Mouse (Mus musculus): ENCODE data around the gene Moxd1. TPM values are rescaled to one million over a fixed set of nuclear protein-coding genes. Genes with fewer than 3 reads are reported as not detected.
A peak's percentile ranks its signal among the peaks of the same experiment; 100 is the strongest.

The Moxd1 gene
- polyA plus RNA-seq, 1 experiment from 2014 or later: 17.2 TPM

DNA sequence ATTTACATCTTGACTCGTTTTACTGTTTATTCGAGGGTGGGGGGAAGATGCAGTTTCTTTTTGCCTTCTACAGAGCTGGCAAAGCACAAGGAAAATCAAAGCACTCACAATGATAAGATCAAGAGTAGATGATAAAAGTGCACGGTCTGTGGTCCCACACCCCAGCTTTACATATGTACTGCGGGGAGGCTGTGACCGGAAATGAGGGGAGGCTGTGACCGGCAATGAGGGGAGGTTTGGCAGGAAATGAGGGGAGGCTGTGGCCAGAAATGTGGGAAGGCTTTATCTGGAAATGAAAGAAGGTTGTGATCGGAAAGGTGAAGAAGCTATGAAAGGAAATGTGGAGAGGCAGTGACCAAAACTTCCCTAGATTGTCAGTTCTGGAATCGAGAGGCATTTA is 68.3 kb downstream of the Moxd1 start:
- H3K9me3 ChIP-seq (replicated peaks; ENCODE audit: control insufficient read depth, low read length): no peaks in the 10 kb centered on the region
- no peak overlapping the region for H3K4me2 ChIP-seq (ENCODE audit: low read depth, low read length)
- H3K27me3 ChIP-seq (ENCODE audit: control insufficient read depth, insufficient read depth, low read length): no peaks in the 10 kb centered on the region
- WGBS: 82% methylated on average over 8 of the region's 8 CpGs
- ATAC-seq (replicated peaks; ENCODE audit: insufficient number of reproducible peaks, low FRiP score, low TSS enrichment, low read depth) (no peak), DNase-seq (ENCODE audit: low spot score) (no peak)
- H3K36me3 ChIP-seq (replicated peaks; ENCODE audit: control insufficient read depth, insufficient read depth, low read depth, low read length): no peaks in the 10 kb centered on the region
- no peaks in the 10 kb centered on the region for H3K4me1 ChIP-seq (ENCODE audit: control insufficient read depth, insufficient read depth, low read length)
- no peak overlapping the region for H3K9ac ChIP-seq (replicated peaks; ENCODE audit: low read length)
- no peak overlapping the region for H3K27ac ChIP-seq (replicated peaks; ENCODE audit: low read depth, low read length)
- no peak overlapping the region for H3K4me3 ChIP-seq (ENCODE audit: low read depth, low read length)

DNA sequence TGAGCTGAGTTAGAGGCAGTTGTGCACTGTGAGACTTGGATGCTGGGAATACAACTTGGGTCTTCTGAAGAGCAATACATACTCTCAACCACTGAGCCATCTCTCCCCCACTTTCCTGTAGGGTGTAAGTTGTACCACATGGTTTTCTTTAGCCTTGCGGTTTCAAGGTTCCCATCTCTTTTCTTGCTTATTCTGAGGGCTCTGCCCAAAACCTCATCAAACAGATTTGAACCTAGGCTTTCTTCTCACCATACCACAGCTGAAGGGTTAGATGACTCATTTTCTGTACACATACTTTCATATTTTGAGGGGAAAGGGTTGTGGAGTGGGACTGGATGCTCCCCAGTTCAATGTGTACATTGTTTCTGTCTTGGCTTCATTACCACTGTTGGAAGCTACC is 69.4 kb downstream of the Moxd1 start:
- ATAC-seq (replicated peaks; ENCODE audit: insufficient number of reproducible peaks, low FRiP score, low TSS enrichment, low read depth): no peak
- DNase-seq (ENCODE audit: low spot score): no peak
- no peaks in the 10 kb centered on the region for H3K27me3 ChIP-seq (ENCODE audit: control insufficient read depth, insufficient read depth, low read length)

DNA sequence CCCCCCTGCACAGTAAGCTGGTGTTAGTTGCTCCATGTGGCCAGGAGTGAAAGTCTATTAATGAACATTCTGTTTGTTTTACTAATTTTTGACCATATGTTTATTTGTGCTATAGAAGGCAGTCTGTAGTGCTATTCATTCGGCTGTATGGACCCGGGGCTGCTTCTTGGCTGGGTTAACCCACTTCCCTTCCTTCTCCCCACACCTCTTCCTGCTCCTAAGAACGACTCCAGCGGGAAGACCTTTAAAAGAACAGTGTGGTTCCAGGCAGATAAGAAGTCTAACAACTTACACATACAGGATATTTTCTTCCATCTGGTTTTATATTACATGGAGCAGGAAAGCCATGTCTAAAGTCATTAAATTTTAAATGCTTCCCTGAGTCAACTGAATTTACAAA is 73.3 kb downstream of the Moxd1 start:
- DNase-seq (ENCODE audit: low spot score) (no peak), ATAC-seq (replicated peaks; ENCODE audit: insufficient number of reproducible peaks, low FRiP score, low TSS enrichment, low read depth) (no peak)
- Histone ChIP-seq H3K4me3 (ENCODE audit: low read depth, low read length) (no peak overlapping the region), H3K9ac (replicated peaks; ENCODE audit: low read length) (no peak overlapping the region), H3K9me3 (replicated peaks; ENCODE audit: control insufficient read depth, low read length) (no peaks in the 10 kb centered on the region), H3K27me3 (ENCODE audit: control insufficient read depth, insufficient read depth, low read length) (no peaks in the 10 kb centered on the region), H3K27ac (replicated peaks; ENCODE audit: low read depth, low read length) (no peak overlapping the region), H3K36me3 (replicated peaks; ENCODE audit: control insufficient read depth, insufficient read depth, low read depth, low read length) (no peaks in the 10 kb centered on the region), H3K4me1 (ENCODE audit: control insufficient read depth, insufficient read depth, low read length) (no peaks in the 10 kb centered on the region), H3K4me2 (ENCODE audit: low read depth, low read length) (no peak overlapping the region)
- 44% methylated on average over 4 of the region's 4 CpGs for WGBS

More for the DNA sequence above, 69.4 kb downstream of the Moxd1 start:
- Histone ChIP-seq H3K36me3 (replicated peaks; ENCODE audit: control insufficient read depth, insufficient read depth, low read depth, low read length) (no peaks in the 10 kb centered on the region), H3K9me3 (replicated peaks; ENCODE audit: control insufficient read depth, low read length) (no peaks in the 10 kb centered on the region), H3K9ac (replicated peaks; ENCODE audit: low read length) (no peak overlapping the region), H3K4me2 (ENCODE audit: low read depth, low read length) (no peak overlapping the region), H3K4me1 (ENCODE audit: control insufficient read depth, insufficient read depth, low read length) (no peaks in the 10 kb centered on the region), H3K27ac (replicated peaks; ENCODE audit: low read depth, low read length) (no peak overlapping the region), H3K4me3 (ENCODE audit: low read depth, low read length) (no peak overlapping the region)
- 85% methylated on average over 1 of the region's 1 CpGs for WGBS

DNA sequence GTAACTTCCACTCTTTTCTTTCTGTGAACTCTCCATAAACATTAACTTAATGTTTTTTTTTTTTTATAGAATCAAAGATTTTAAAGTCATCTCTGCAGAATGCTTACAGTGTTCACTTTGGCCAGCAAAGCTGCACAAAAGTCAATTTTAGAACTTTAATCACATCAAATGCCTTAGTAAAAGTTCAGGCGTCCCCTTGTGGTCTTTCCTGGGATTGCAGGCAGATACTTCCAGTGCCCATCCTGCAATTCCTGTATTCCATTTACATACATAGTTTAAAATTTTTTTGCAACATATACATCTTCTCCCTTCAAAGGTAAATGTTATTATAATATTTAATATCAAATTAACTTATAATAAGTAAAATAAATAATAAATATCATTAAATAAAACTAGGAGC is 74.5 kb downstream of the Moxd1 start:
- Histone ChIP-seq H3K9me3 (replicated peaks; ENCODE audit: control insufficient read depth, low read length) (no peaks in the 10 kb centered on the region), H3K9ac (replicated peaks; ENCODE audit: low read length) (no peak overlapping the region), H3K36me3 (replicated peaks; ENCODE audit: control insufficient read depth, insufficient read depth, low read depth, low read length) (no peaks in the 10 kb centered on the region), H3K4me3 (ENCODE audit: low read depth, low read length) (no peak overlapping the region), H3K4me1 (ENCODE audit: control insufficient read depth, insufficient read depth, low read length) (no peaks in the 10 kb centered on the region), H3K4me2 (ENCODE audit: low read depth, low read length) (no peak overlapping the region), H3K27ac (replicated peaks; ENCODE audit: low read depth, low read length) (no peak overlapping the region), H3K27me3 (ENCODE audit: control insufficient read depth, insufficient read depth, low read length) (no peaks in the 10 kb centered on the region)
- no peak for ATAC-seq (replicated peaks; ENCODE audit: insufficient number of reproducible peaks, low FRiP score, low TSS enrichment, low read depth)
- DNase-seq (ENCODE audit: low spot score): peak; percentile 83
- WGBS: 0% methylated on average over 1 of the region's 1 CpGs

DNA sequence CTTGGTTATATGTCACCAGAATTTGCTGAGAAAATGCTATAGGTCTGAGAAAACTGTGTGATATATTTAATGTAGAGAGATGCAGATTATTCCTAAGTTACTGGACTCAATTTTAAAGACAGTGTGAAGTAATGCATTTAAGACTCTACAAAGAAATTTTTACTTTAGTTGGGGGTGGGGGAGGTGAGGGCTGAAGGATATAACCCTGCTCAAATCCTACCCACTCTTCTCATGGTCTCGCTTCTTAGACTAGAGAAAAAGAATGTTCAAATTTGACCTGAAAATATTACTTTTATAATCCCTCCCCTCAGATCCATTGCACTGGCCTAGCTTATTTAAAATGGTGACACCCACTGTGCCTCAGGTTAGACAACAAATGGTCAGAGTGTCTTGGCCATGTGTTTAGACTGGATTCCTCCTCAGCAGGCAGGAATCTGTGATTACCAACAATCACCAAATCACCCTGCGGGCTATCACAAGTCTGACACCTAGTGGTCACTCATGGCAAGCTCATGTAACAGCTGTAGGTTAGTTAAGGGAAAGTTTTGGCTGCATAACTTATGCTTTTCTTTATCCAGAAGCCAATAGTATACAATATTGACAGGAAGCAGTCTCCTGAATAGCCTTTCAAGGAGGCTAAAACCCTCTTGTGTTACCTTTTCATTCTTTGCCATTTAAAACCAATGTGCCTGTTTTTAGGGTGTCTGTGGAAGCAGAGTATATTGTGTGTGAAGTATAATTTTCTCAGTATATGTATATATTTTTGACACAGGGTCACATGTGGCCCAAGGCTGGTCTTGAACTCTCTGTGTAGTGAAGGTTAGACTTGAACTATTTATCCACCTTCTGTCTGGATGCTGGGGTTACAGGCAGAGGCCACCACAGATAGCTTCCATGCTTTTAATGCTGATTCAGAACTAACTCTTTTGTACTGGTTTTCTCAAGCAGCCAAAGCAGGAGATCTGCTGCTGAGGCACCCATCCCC is 75.2 kb downstream of the Moxd1 start:
- H3K9me3 ChIP-seq (replicated peaks; ENCODE audit: control insufficient read depth, low read length): no peaks in the 10 kb centered on the region
- no peaks in the 10 kb centered on the region for H3K27me3 ChIP-seq (ENCODE audit: control insufficient read depth, insufficient read depth, low read length)
- no peaks in the 10 kb centered on the region for H3K36me3 ChIP-seq (replicated peaks; ENCODE audit: control insufficient read depth, insufficient read depth, low read depth, low read length)
- DNase-seq (ENCODE audit: low spot score): peak; percentile 79
- ATAC-seq (replicated peaks; ENCODE audit: insufficient number of reproducible peaks, low FRiP score, low TSS enrichment, low read depth): peak; percentile 39; the same call in 1 of the 2 replicates
- no peak overlapping the region for H3K4me2 ChIP-seq (ENCODE audit: low read depth, low read length)
- no peaks in the 10 kb centered on the region for H3K4me1 ChIP-seq (ENCODE audit: control insufficient read depth, insufficient read depth, low read length)
- WGBS: 43% methylated on average over 2 of the region's 2 CpGs
- no peak overlapping the region for H3K4me3 ChIP-seq (ENCODE audit: low read depth, low read length)
- no peak overlapping the region for H3K27ac ChIP-seq (replicated peaks; ENCODE audit: low read depth, low read length)
- H3K9ac ChIP-seq (replicated peaks; ENCODE audit: low read length): no peak overlapping the region

DNA sequence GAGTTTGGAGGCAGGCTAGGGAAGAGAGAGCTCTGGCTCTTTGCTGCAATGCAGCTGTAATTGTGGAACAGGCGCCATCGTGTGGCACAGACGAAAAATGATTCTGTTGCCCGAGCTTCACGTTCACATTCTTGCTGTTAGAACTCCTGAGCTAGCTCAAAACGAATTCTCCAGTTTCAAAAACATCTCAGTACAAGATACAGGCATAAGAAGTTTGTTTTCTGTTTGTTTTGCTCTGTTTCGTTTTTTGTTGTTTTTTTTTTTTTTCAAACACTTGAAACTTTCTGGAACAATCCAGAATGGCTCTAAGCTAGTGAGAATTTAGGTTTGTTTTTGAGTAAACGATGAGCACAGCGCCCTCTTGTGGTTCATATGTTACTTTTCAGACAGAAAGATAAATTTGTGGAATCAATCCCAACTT is 88.9 kb downstream of the Moxd1 start:
- Histone ChIP-seq H3K9me3 (replicated peaks; ENCODE audit: control insufficient read depth, low read length) (no peaks in the 10 kb centered on the region), H3K4me3 (ENCODE audit: low read depth, low read length) (no peak overlapping the region), H3K36me3 (replicated peaks; ENCODE audit: control insufficient read depth, insufficient read depth, low read depth, low read length) (no peaks in the 10 kb centered on the region), H3K4me2 (ENCODE audit: low read depth, low read length) (no peak overlapping the region; the same call in 1 of the 2 replicates), H3K27me3 (ENCODE audit: control insufficient read depth, insufficient read depth, low read length) (no peaks in the 10 kb centered on the region), H3K27ac (replicated peaks; ENCODE audit: low read depth, low read length) (no peak overlapping the region), H3K4me1 (ENCODE audit: control insufficient read depth, insufficient read depth, low read length) (no peaks in the 10 kb centered on the region), H3K9ac (replicated peaks; ENCODE audit: low read length) (no peak overlapping the region)
- WGBS: under 1% methylated on average over 9 of the region's 9 CpGs
- ATAC-seq (replicated peaks; ENCODE audit: insufficient number of reproducible peaks, low FRiP score, low TSS enrichment, low read depth): no peak
- DNase-seq (ENCODE audit: low spot score): peak; percentile 88

DNA sequence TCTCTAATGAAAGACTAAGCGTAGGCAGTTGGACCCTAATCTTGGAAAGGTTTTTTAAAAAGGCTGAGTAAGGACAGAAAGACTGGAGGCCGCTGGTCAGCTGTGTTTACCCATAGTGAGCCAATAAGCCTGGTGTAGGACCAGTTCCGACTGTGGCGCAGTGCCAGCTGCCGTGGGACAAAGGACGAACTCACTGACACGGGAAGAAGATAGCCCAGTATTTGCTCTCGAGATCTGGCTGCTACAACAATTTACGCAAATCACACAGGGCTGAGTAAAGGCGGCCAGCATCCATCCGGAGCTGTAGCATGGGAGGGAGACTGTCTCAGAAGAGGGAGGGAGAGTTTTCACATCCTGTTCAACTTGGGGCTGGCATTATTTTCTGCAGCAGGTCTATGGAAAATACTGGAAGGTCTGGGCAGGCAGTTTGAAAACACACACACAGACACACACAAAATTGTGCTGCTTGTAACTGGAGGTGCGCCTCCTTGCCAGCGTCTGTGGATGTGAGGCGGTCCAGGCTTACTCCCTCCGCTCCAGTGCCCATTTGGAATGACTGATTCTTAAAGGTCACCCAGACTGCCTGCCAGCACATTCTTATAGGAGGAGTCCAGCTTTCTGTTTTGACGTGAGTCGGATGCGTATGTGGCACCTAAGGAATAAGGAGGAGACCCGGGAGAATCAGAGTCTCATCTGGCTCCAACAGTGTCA is 94.0 kb downstream of the Moxd1 start:
- no peak for ATAC-seq (replicated peaks; ENCODE audit: insufficient number of reproducible peaks, low FRiP score, low TSS enrichment, low read depth)
- Histone ChIP-seq H3K4me1 (ENCODE audit: control insufficient read depth, insufficient read depth, low read length) (no peaks in the 10 kb centered on the region), H3K36me3 (replicated peaks; ENCODE audit: control insufficient read depth, insufficient read depth, low read depth, low read length) (no peaks in the 10 kb centered on the region), H3K9ac (replicated peaks; ENCODE audit: low read length) (no peak overlapping the region), H3K27me3 (ENCODE audit: control insufficient read depth, insufficient read depth, low read length) (no peaks in the 10 kb centered on the region), H3K4me3 (ENCODE audit: low read depth, low read length) (no peak overlapping the region), H3K4me2 (ENCODE audit: low read depth, low read length) (no peak overlapping the region), H3K27ac (replicated peaks; ENCODE audit: low read depth, low read length) (no peak overlapping the region), H3K9me3 (replicated peaks; ENCODE audit: control insufficient read depth, low read length) (no peaks in the 10 kb centered on the region)
- DNase-seq (ENCODE audit: low spot score): no peak
- 69% methylated on average over 19 of the region's 19 CpGs for WGBS

DNA sequence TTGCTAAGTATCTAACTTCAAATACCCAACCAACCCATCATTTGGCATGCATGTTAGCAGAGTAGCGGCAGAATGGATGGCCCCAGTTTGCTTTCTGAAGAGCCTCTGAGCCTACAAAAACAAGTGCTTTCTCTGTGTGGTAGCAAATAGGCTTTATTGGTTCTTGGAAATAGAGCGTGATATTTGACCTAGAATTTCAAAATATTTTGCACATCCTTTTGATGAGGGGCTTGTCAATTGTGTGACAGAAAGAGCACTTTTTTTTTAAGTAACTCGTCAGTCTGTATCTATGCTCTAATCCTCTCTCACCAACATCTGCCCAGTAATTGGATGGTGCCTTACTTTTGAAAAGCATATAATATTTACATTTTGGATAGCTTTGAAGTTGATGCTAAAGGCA is 97.0 kb downstream of the Moxd1 start:
- DNase-seq (ENCODE audit: low spot score): no peak
- WGBS: 79% methylated on average over 3 of the region's 3 CpGs
- Histone ChIP-seq H3K9ac (replicated peaks; ENCODE audit: low read length) (no peak overlapping the region), H3K27ac (replicated peaks; ENCODE audit: low read depth, low read length) (no peak overlapping the region), H3K27me3 (ENCODE audit: control insufficient read depth, insufficient read depth, low read length) (no peaks in the 10 kb centered on the region), H3K36me3 (replicated peaks; ENCODE audit: control insufficient read depth, insufficient read depth, low read depth, low read length) (no peaks in the 10 kb centered on the region), H3K4me1 (ENCODE audit: control insufficient read depth, insufficient read depth, low read length) (no peaks in the 10 kb centered on the region), H3K4me3 (ENCODE audit: low read depth, low read length) (no peak overlapping the region), H3K4me2 (ENCODE audit: low read depth, low read length) (no peak overlapping the region), H3K9me3 (replicated peaks; ENCODE audit: control insufficient read depth, low read length) (no peaks in the 10 kb centered on the region)
- ATAC-seq (replicated peaks; ENCODE audit: insufficient number of reproducible peaks, low FRiP score, low TSS enrichment, low read depth): no peak
